Mouse (Mus musculus): ENCODE data around the gene Dlgap4.

The Dlgap4 gene

GRCm38 (mm10) chr2:156649450-156649849, 35.9 kb downstream of the Dlgap4 start:
- in situ Hi-C loops (cut with MboI; ENCODE audit: low pct_unique_long_range_greater_than_20kb in 1 of 2, low sequenced_read_pairs in 2 of 2, unreplicated experiment in 1 of 2) = no loop called here

DNA sequence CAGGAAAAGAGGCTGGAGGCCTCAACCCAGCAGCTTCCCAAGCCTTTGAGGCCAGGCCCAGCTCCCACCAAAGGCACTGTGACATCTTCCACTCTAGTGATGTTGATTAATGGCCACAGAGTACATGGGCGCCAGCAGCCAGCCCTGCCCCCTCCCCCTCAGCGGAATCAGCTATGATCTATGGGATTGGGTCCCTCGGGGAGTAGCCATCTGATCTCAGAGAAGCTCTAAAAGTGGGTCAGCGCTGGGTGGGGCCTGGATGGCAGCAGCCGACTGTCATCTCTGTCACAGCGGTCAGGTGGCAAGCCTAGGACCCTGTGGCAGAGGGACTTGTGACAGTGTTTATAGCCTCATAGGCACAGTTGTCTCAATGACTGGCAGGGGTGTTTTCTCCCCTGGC, 37.5 kb downstream of the Dlgap4 start:
- in situ Hi-C loops (cut with MboI; ENCODE audit: low pct_unique_long_range_greater_than_20kb in 1 of 2, low sequenced_read_pairs in 2 of 2, unreplicated experiment in 1 of 2) = no loop called here

- in situ Hi-C loops (cut with MboI; ENCODE audit: low pct_unique_long_range_greater_than_20kb in 1 of 2, low sequenced_read_pairs in 2 of 2, unreplicated experiment in 1 of 2) = no loop called here
These were observed 39.3 kb downstream of the Dlgap4 start for GRCm38 (mm10) chr2:156652841-156653240.

- in situ Hi-C loops (cut with MboI; ENCODE audit: low pct_unique_long_range_greater_than_20kb in 1 of 2, low sequenced_read_pairs in 2 of 2, unreplicated experiment in 1 of 2) = no loop called here
These were observed 40.6 kb downstream of the Dlgap4 start for GRCm38 (mm10) chr2:156654148-156654547.

DNA sequence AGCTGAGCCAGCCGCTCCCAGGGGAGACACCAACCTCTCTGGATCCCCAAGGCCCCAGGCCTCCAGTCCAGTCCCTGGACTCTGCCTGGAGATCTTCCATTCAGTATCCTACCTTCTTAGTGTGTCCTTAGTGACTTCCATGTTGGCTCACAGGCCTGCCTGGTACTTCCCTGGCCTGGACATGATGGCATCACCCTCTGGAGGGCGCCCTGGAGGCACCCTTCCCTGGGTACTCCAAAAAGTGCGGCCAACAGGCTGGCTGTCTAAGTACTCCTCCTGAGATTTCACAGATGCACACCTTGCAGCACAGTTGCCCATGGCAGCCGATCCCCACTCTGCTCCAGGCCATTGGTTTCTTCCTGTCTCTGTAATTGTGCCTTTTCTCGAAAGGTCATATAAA, 42.1 kb downstream of the Dlgap4 start:
- in situ Hi-C loops (cut with MboI; ENCODE audit: low pct_unique_long_range_greater_than_20kb in 1 of 2, low sequenced_read_pairs in 2 of 2, unreplicated experiment in 1 of 2) = no loop called here

- in situ Hi-C loops (cut with MboI; ENCODE audit: low pct_unique_long_range_greater_than_20kb in 1 of 2, low sequenced_read_pairs in 2 of 2, unreplicated experiment in 1 of 2) = no loop called here
These were observed 44.0 kb downstream of the Dlgap4 start for GRCm38 (mm10) chr2:156657522-156657921.

GRCm38 (mm10) chr2:156658221-156658620, 44.7 kb downstream of the Dlgap4 start:
- in situ Hi-C loops (cut with MboI; ENCODE audit: low pct_unique_long_range_greater_than_20kb in 1 of 2, low sequenced_read_pairs in 2 of 2, unreplicated experiment in 1 of 2) = no loop called here

DNA sequence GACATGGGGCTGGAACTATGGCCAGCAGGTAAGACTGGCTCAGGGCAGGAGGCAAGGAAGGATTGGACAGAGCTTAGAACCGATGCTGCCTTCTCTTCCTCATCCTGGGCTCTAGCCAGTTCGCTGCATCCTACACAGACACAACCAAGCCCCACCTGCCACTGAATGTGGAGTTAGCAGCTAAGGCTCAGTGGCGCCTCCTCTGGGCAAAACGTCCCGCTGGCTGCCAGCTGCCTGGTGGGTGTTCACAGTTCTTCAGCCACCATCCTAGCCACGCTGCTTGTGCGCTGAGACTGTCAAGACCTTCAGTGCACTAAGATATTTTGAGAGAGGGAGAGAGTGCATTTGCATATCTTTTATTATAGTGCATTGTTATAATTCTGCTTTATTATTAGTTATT, 45.2 kb downstream of the Dlgap4 start:
- in situ Hi-C loops (cut with MboI; ENCODE audit: low pct_unique_long_range_greater_than_20kb in 1 of 2, low sequenced_read_pairs in 2 of 2, unreplicated experiment in 1 of 2) = no loop called here

DNA sequence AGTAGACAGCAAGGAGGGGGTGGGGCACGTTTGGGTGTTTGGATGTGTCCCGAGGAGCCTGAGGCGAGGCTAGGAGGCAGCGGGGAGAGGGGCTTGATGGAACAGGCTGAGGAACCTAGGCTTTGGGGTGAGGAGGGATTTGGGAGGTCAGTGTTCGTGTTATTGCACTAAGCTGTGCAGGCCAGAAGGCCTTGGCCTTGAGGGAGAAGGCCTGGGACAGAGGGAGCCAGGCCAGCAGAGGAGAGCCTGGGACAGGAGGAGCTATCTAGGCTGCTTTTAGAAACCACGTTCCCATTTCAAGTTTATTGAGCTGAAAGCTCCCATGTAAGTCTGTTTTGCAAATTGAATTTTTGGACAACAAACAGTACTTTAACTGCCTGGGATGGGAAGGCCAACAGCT, 46.5 kb downstream of the Dlgap4 start:
- in situ Hi-C loops (cut with MboI; ENCODE audit: low pct_unique_long_range_greater_than_20kb in 1 of 2, low sequenced_read_pairs in 2 of 2, unreplicated experiment in 1 of 2) = no loop called here

DNA sequence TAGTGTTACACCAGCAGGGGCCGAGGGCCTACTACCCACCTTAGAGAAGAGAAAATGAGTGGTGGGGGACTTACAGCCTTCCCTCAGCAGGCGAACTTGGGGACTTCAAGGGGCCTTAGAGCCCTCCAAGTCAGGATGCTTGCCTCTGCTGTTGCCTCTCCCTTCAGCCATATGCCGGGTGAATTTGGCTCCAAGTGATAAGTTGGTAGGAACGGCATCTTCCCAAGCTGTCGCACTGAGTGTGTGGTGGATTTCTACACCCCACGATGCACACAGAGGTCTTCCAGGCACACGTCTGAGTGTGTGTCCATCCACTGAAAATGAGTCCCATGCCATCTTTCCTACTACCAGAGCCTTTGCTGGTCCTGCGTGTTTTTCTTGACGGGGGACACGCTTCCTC, 49.7 kb downstream of the Dlgap4 start:
- in situ Hi-C loops (cut with MboI; ENCODE audit: low pct_unique_long_range_greater_than_20kb in 1 of 2, low sequenced_read_pairs in 2 of 2, unreplicated experiment in 1 of 2) = no loop called here

GRCm38 (mm10) chr2:156664407-156664806, 50.9 kb downstream of the Dlgap4 start:
- in situ Hi-C loops (cut with MboI; ENCODE audit: low pct_unique_long_range_greater_than_20kb in 1 of 2, low sequenced_read_pairs in 2 of 2, unreplicated experiment in 1 of 2) = no loop called here

GRCm38 (mm10) chr2:156664993-156665518, 51.6 kb downstream of the Dlgap4 start:
- in situ Hi-C loops (cut with MboI; ENCODE audit: low pct_unique_long_range_greater_than_20kb in 1 of 2, low sequenced_read_pairs in 2 of 2, unreplicated experiment in 1 of 2) = no loop called here

- in situ Hi-C loops (cut with MboI; ENCODE audit: low pct_unique_long_range_greater_than_20kb in 1 of 2, low sequenced_read_pairs in 2 of 2, unreplicated experiment in 1 of 2) = no loop called here
These were observed 52.2 kb downstream of the Dlgap4 start for GRCm38 (mm10) chr2:156665620-156666196.

- in situ Hi-C loops (cut with MboI; ENCODE audit: low pct_unique_long_range_greater_than_20kb in 1 of 2, low sequenced_read_pairs in 2 of 2, unreplicated experiment in 1 of 2) = no loop called here
These were observed 52.7 kb downstream of the Dlgap4 start for GRCm38 (mm10) chr2:156666231-156666630.

DNA sequence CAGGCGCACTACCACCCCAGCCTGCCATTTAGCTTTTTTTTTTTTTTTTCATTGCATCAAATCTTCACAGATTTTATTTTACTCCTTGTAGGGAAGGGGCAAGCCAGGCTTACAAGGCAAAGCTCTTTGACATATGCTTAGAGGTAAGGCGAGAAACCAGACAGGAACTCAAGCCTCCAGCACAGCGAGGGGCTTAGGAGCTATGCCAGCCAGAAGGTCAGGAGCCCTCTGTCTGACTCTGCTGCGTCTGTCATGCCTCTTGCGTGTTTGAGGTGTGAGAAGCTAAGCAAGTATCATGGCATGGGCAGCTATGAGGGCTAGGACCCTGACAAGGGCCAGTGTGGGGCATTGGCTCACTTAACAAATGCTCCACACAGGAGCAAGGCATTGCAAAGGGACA, 53.8 kb downstream of the Dlgap4 start:
- in situ Hi-C loops (cut with MboI; ENCODE audit: low pct_unique_long_range_greater_than_20kb in 1 of 2, low sequenced_read_pairs in 2 of 2, unreplicated experiment in 1 of 2) = no loop called here

GRCm38 (mm10) chr2:156668625-156669024, 55.1 kb downstream of the Dlgap4 start:
- in situ Hi-C loops (cut with MboI; ENCODE audit: low pct_unique_long_range_greater_than_20kb in 1 of 2, low sequenced_read_pairs in 2 of 2, unreplicated experiment in 1 of 2) = no loop called here

- in situ Hi-C loops (cut with MboI; ENCODE audit: low pct_unique_long_range_greater_than_20kb in 1 of 2, low sequenced_read_pairs in 2 of 2, unreplicated experiment in 1 of 2) = no loop called here
These were observed 59.8 kb downstream of the Dlgap4 start for GRCm38 (mm10) chr2:156673307-156673706.

GRCm38 (mm10) chr2:156673881-156674669, 60.6 kb downstream of the Dlgap4 start:
- in situ Hi-C loops (cut with MboI; ENCODE audit: low pct_unique_long_range_greater_than_20kb in 1 of 2, low sequenced_read_pairs in 2 of 2, unreplicated experiment in 1 of 2) = no loop called here

GRCm38 (mm10) chr2:156676885-156677284, 63.4 kb downstream of the Dlgap4 start:
- in situ Hi-C loops (cut with MboI; ENCODE audit: low pct_unique_long_range_greater_than_20kb in 1 of 2, low sequenced_read_pairs in 2 of 2, unreplicated experiment in 1 of 2) = no loop called here

DNA sequence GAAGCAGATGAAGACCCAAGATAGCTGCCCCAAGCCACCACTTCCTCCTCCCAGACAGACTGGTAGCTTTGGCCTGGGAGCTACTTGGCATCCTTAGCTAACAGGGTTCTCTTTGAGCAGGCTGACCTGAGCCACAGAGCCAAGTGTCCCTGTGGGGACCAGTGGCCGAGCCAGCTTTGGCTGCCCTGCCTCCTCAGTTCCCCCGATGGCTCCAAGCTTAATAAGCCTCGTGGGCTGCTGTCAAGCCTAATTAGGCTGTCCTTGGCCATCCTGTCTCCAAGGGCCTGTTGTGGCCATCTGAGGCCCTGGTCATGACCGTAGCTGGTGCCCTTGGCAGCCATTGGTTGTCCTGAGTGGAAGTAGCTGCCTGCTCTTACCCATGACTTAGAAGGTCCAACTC, 64.6 kb downstream of the Dlgap4 start:
- in situ Hi-C loops (cut with MboI; ENCODE audit: low pct_unique_long_range_greater_than_20kb in 1 of 2, low sequenced_read_pairs in 2 of 2, unreplicated experiment in 1 of 2) = no loop called here
